Mouse (Mus musculus) layer of hippocampus, postnatal 10 days (tissue): ENCODE data around the gene Rep15. TPM values are rescaled to one million over a fixed set of nuclear protein-coding genes. Genes with fewer than 3 reads are reported as not detected.

Experiments
- total RNA-seq, 2 experiments: library from RNA; stranded (reverse); gene quantifications; 2 replicates each; pipeline ENCODE4 v1.2.3; 2021

Rep15 gene
- total RNA-seq, 2 experiments from 2014 or later = 2.5 to 2.8 TPM

Other genes starting within 250 kb of the Rep15 start
- gene Arntl2, start 236.5 kb upstream of the Rep15 start, total RNA-seq = 10 to 100 TPM in 1 of 2 experiments, 1 to 10 TPM in 1; 9.8 to 14.1 TPM
- gene Smco2, start 182.5 kb upstream of the Rep15 start, total RNA-seq = not detected
- 10 to 100 TPM; 56.5 to 64.7 TPM for gene Ppfibp1, start 144.1 kb upstream of the Rep15 start, total RNA-seq
- gene 1700034J05Rik, start 78.2 kb upstream of the Rep15 start, total RNA-seq = not detected
- gene Mrps35, start 10.2 kb downstream of the Rep15 start, total RNA-seq = 10 to 100 TPM; 43.5 to 50.7 TPM
- under 1 TPM in 1 of 2 experiments, not detected in 1; 0.87 TPM for gene Mansc4, start 54.4 kb downstream of the Rep15 start, total RNA-seq
- 10 to 100 TPM; 23.5 to 25.7 TPM for gene Klhl42, start 58.8 kb downstream of the Rep15 start, total RNA-seq
- gene Pthlh, start 231.6 kb downstream of the Rep15 start, total RNA-seq = 1 to 10 TPM; 1.6 to 2.5 TPM